Mouse (Mus musculus): ENCODE data around the gene Cdt1. TPM values are rescaled to one million over a fixed set of nuclear protein-coding genes. Genes with fewer than 3 reads are reported as not detected.

Gene Cdt1
- polyA plus RNA-seq, 1 experiment from 2014 or later = 23.7 TPM

DNA sequence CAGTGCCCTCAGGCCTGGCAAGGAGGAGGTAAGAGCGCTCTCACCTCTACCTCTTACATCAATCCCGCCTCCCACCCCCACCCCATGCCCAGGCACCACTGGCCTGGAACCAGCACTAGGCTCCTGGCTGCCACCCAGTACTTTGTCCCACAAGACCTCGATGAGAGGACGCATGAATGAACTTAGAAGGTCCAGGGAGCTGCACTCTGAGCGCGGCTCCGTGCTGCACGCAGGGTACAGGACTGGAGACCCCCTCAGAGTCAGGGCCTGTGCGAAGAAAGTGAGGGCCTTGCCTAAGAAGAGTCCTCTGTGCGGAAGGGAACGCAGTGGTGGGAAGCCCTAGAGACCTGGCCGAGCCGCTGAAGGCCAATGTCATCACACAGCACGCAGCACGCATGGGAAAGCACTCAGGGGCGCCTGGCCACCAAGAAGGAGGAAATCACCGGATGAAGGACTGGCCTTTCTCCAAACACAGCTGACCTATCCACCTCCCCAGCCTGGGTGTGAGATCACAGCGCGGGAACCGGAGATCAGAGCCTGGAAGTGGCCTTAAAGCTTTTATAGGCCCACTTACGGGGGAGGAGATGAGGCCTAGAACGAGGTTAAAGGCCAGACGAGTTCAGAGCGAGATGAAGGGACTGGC is 20.9 kb upstream of the Cdt1 start:
- 51% methylated on average over 24 of the region's 24 CpGs for WGBS (ENCODE audit: insufficient replicate concordance)
- Histone ChIP-seq H3K4me3 (ENCODE audit: low read depth, low read length) (peak overlapping the region; percentile 91), H3K4me1 (ENCODE audit: insufficient read depth) (peaks cover 51% of the 10 kb centered on the region), H3K27ac (ENCODE audit: low read depth) (peak overlapping the region; percentile 89), H3K27me3 (ENCODE audit: insufficient read depth, low read length) (no peaks in the 10 kb centered on the region), H3K9ac (replicated peaks) (peak overlapping the region; percentile 87), H3K4me2 (ENCODE audit: low read depth, low read length) (peak overlapping the region; percentile 96), H3K36me3 (replicated peaks; ENCODE audit: insufficient read depth, low read length) (0 out of 2 replicates have a peak, but pooled peaks cover 4% of the 10 kb centered on the region), H3K9me3 (ENCODE audit: low read length) (no peaks in the 10 kb centered on the region)
- ATAC-seq (no peak), DNase-seq (peak; percentile 63)
- TF ChIP-seq EP300 (IDR thresholded peaks at IDR 0.05; ENCODE audit: low read depth) (no peak), CTCF (IDR thresholded peaks at IDR 0.05; ENCODE audit: low read depth) (no peak)

- Histone ChIP-seq H3K4me3 (ENCODE audit: low read depth, low read length) (peak overlapping the region; percentile 91), H3K27ac (ENCODE audit: low read depth) (peak overlapping the region; percentile 89), H3K9me3 (ENCODE audit: low read length) (no peaks in the 10 kb centered on the region), H3K36me3 (replicated peaks; ENCODE audit: insufficient read depth, low read length) (no peaks in the 10 kb centered on the region), H3K27me3 (ENCODE audit: insufficient read depth, low read length) (no peaks in the 10 kb centered on the region), H3K9ac (replicated peaks) (peak overlapping the region; percentile 87), H3K4me2 (ENCODE audit: low read depth, low read length) (peak overlapping the region; percentile 96), H3K4me1 (ENCODE audit: insufficient read depth) (peaks cover 51% of the 10 kb centered on the region)
- ATAC-seq = peak; percentile 43
- peak; percentile 77 for DNase-seq
- 13% methylated on average over 5 of the region's 5 CpGs for WGBS (ENCODE audit: insufficient replicate concordance)
- TF ChIP-seq EP300 (IDR thresholded peaks at IDR 0.05; ENCODE audit: low read depth) = no peak; the same call in 1 of the 2 replicates
Observed at GRCm38 (mm10) chr8:122547815-122548214, 20.0 kb upstream of the Cdt1 start.

DNA sequence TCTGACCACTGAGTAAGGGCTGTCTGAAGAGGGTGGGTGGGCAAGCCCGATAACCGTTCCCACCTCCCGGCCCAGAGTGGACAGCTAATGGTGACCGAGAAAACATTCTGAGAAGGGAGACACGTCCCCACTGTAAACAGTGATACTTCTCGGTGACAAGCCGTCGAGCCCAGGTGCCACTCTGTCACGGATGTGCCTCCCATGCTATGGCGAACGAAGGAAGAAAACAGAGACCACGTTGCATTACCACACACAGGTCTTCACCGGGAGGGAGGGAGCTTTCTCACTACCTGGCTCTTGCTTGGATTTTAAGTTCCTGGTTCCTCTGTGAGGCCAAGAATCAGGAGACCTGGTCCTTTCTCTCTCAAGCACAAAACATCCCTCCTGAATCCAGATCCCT is 19.5 kb upstream of the Cdt1 start:
- peak overlapping the region; percentile 91 for H3K4me3 ChIP-seq (ENCODE audit: low read depth, low read length)
- ATAC-seq (no peak), DNase-seq (no peak)
- peaks cover 51% of the 10 kb centered on the region for H3K4me1 ChIP-seq (ENCODE audit: insufficient read depth)
- H3K9me3 ChIP-seq (ENCODE audit: low read length) = no peaks in the 10 kb centered on the region
- H3K27me3 ChIP-seq (ENCODE audit: insufficient read depth, low read length) = no peaks in the 10 kb centered on the region
- H3K36me3 ChIP-seq (replicated peaks; ENCODE audit: insufficient read depth, low read length) = no peaks in the 10 kb centered on the region
- H3K27ac ChIP-seq (ENCODE audit: low read depth) = peak overlapping the region; percentile 89
- peak overlapping the region; percentile 87 for H3K9ac ChIP-seq (replicated peaks)
- 27% methylated on average over 13 of the region's 13 CpGs for WGBS (ENCODE audit: insufficient replicate concordance)
- peak overlapping the region; percentile 96 for H3K4me2 ChIP-seq (ENCODE audit: low read depth, low read length)
- TF ChIP-seq CTCF (IDR thresholded peaks at IDR 0.05; ENCODE audit: low read depth) (no peak), EP300 (IDR thresholded peaks at IDR 0.05; ENCODE audit: low read depth) (no peak)

GRCm38 (mm10) chr8:122548891-122549439 is 18.9 kb upstream of the Cdt1 start:
- no peak for DNase-seq
- Histone ChIP-seq H3K4me2 (ENCODE audit: low read depth, low read length) (peak overlapping the region; percentile 96), H3K9me3 (ENCODE audit: low read length) (no peaks in the 10 kb centered on the region), H3K4me3 (ENCODE audit: low read depth, low read length) (peak overlapping the region; percentile 91), H3K9ac (replicated peaks) (peak overlapping the region; percentile 87), H3K27me3 (ENCODE audit: insufficient read depth, low read length) (no peaks in the 10 kb centered on the region), H3K4me1 (ENCODE audit: insufficient read depth) (peaks cover 51% of the 10 kb centered on the region), H3K36me3 (replicated peaks; ENCODE audit: insufficient read depth, low read length) (no peaks in the 10 kb centered on the region), H3K27ac (ENCODE audit: low read depth) (peak overlapping the region; percentile 89)
- TF ChIP-seq EP300 (IDR thresholded peaks at IDR 0.05; ENCODE audit: low read depth) (no peak), CTCF (IDR thresholded peaks at IDR 0.05; ENCODE audit: low read depth) (no peak)
- ATAC-seq = no peak
- WGBS (ENCODE audit: insufficient replicate concordance) = 49% methylated on average over 3 of the region's 3 CpGs

DNA sequence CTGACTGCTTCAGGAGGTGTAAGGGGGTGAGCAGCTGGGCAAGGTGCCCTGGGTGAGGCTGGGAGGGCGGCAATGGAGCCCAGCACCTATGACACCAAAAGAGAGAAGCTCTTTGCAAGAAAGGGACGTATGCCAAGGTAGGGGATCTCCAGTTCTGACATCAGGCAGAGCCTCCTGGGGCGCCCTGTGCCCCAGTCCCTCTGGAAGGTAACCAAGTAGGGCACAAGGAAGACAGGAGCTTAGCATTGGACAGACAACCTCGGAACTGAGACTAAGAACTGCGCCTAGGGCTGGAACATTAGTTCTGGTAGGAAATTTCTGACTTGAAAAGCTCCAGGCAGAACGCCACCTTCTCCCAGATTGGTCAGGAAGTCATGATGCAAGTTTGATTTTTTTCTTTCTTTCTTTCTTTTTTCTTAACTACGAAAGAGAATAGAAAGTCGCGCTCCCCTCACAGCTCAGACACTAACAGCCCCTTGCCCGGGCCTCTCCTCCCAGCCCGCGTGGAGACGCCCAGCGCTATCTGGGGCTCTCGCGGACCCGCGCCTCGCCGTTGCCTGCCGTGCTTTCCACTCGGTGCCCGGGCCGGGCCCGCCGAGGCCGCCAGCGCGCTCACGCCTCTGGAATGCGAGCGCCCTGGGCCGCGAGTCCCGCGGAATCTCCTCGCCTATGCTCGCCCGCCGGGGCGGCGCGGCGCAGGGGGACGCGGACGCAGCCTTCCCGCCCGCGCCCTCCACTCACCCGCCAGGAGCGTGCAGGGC is 17.4 kb upstream of the Cdt1 start:
- ATAC-seq (peak; percentile 15), DNase-seq (peak; percentile 68)
- H3K4me3 ChIP-seq (ENCODE audit: low read depth, low read length) = peak overlapping the region; percentile 91
- TF ChIP-seq CTCF (IDR thresholded peaks at IDR 0.05; ENCODE audit: low read depth) (no peak), EP300 (IDR thresholded peaks at IDR 0.05; ENCODE audit: low read depth) (no peak)
- H3K4me1 ChIP-seq (ENCODE audit: insufficient read depth) = peaks cover 43% of the 10 kb centered on the region
- 3% methylated on average over 50 of the region's 52 CpGs for WGBS (ENCODE audit: insufficient replicate concordance)
- no peaks in the 10 kb centered on the region for H3K36me3 ChIP-seq (replicated peaks; ENCODE audit: insufficient read depth, low read length)
- H3K9ac ChIP-seq (replicated peaks) = peak overlapping the region; percentile 87
- H3K9me3 ChIP-seq (ENCODE audit: low read length) = no peaks in the 10 kb centered on the region
- no peaks in the 10 kb centered on the region for H3K27me3 ChIP-seq (ENCODE audit: insufficient read depth, low read length)
- H3K27ac ChIP-seq (ENCODE audit: low read depth) = peak overlapping the region; percentile 89
- H3K4me2 ChIP-seq (ENCODE audit: low read depth, low read length) = peak overlapping the region; percentile 96

DNA sequence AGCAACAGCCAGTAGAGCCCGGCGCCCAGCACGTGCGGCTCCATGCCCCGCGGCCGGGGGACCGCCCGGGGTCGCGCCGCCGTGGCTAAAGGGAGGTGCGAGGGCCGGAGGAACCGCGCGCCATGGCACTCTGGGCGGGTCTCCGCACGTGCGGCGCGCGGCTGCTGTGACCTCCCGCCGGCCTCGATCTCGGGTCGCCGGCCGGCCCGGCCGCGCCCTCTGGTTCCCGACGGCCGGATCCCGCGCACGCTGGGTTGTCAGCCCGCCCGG is 16.9 kb upstream of the Cdt1 start:
- peaks cover 39% of the 10 kb centered on the region for H3K4me1 ChIP-seq (ENCODE audit: insufficient read depth)
- peak; percentile 32 for ATAC-seq

More for the DNA sequence above, 16.9 kb upstream of the Cdt1 start:
- peak overlapping the region; percentile 87 for H3K9ac ChIP-seq (replicated peaks)
- H3K4me3 ChIP-seq (ENCODE audit: low read depth, low read length) = peak overlapping the region; percentile 91
- no peaks in the 10 kb centered on the region for H3K27me3 ChIP-seq (ENCODE audit: insufficient read depth, low read length)
- no peaks in the 10 kb centered on the region for H3K36me3 ChIP-seq (replicated peaks; ENCODE audit: insufficient read depth, low read length)
- WGBS (ENCODE audit: insufficient replicate concordance) = 0% methylated on average over 23 of the region's 43 CpGs
- peak overlapping the region; percentile 96 for H3K4me2 ChIP-seq (ENCODE audit: low read depth, low read length)
- no peak for DNase-seq
- no peaks in the 10 kb centered on the region for H3K9me3 ChIP-seq (ENCODE audit: low read length)
- H3K27ac ChIP-seq (ENCODE audit: low read depth) = peak overlapping the region; percentile 89
- no peak for TF ChIP-seq CTCF (IDR thresholded peaks at IDR 0.05; ENCODE audit: low read depth)
- no peak for TF ChIP-seq EP300 (IDR thresholded peaks at IDR 0.05; ENCODE audit: low read depth)

Measured in liver, postnatal 0 days (tissue).